Mouse (Mus musculus): Measurements from ENCODE around the gene Specc1.

The Specc1 gene

GRCm38 (mm10) chr11:62018315-62019205, 62.0 kb downstream of the Specc1 start:
- DNase-seq = no peak

DNA sequence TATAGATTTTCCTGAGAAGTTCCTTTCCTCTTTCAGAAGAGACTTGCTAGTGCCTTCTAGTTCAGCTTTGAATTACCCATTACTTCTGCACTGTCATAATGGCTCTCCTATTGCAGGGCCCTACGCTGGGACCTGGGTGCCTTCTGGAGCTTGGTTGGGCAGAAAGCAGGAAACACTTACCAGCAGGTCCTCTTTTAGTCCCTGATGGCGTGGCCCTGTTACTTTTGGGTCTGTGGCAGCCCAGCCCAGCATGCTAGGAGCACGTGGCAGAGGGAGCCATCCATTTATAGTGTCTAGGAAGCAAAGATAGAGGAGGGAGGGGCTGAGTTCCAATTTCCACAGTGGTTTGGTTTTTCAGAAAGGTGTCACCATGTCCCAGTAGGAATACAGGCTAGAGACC, 63.3 kb downstream of the Specc1 start:
- no peak for DNase-seq

GRCm38 (mm10) chr11:62020898-62021297, 64.3 kb downstream of the Specc1 start:
- no peak for DNase-seq

DNA sequence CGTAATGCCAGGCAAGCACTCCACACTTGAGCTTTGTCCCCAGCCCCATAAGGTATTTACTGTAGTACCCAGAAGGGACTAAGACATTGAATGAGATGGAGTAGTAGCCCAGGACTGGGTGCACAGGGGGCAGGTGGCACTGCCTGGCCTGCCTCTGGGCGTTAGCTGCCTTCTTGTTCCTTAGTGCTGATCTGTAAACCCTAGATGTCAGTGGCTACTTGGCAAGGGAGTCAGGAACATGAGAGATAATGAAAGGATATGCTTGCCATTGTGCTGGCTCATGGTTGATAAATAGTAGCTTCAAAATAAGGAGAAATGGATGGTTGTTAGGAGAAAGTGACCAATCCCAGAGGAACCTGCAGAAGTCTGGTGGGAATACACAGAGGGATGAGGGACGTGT, 65.5 kb downstream of the Specc1 start:
- no peak for DNase-seq

DNA sequence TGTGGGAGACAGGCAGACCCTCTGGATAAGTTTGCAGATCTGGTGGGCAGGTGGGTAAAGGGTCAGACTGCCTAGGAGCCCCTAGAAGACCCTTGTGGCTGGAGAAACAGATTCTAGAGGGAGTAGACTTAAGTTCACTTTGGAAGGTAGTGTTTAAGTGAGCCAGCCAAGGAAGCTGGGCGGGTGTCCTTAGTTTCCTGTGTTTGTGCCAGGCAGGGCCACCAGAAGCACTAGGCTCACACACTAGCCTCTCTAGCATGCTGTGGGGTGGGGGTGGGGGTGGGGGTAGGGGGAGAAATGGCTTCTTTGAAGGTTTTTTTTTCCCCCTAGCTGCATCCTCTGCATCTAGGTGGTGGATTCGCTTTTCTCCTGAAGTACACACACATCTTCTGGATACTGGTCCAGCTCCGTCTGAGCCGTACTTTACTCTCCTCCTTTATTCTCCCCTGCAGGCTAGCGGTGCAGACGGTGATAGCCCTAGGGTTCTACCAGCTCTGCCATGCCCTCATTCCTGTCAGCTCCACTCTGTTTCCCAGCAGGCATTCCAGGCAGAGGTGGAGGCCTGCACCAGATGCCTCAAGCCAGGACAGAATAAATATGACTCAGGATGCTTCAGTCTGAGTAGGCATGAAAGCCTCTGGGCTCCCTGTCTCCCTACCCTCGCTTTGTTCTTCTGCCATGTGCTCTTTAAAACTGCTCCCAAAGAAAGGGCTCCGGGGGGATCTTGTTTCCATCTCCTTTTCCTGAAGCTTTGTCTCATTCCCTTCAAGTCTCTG, 66.3 kb downstream of the Specc1 start:
- no peak for DNase-seq

- no peak for DNase-seq
These were observed 67.1 kb downstream of the Specc1 start for GRCm38 (mm10) chr11:62023494-62024233.

- DNase-seq = no peak
These were observed 67.7 kb downstream of the Specc1 start for GRCm38 (mm10) chr11:62024234-62024601.

DNA sequence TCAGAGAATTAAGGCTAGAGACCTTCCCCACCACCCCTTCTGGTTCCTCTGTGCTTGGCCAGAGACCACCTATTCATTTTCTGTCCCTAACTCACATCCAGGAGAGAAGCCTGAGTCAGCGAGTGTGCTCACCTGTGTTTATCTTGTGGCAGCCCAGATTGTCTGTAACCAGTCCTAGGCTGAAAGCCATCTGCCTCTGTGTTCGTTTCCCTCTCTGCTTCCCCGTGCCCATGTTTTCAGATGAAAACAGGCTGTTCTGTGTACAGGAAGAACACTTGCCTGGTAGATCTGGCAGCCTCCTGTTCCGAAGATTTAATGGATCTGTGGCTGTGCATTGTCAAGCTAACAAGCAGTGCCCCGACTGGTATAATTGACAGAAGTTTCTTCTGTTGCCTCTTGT, 68.4 kb downstream of the Specc1 start:
- DNase-seq = no peak

DNA sequence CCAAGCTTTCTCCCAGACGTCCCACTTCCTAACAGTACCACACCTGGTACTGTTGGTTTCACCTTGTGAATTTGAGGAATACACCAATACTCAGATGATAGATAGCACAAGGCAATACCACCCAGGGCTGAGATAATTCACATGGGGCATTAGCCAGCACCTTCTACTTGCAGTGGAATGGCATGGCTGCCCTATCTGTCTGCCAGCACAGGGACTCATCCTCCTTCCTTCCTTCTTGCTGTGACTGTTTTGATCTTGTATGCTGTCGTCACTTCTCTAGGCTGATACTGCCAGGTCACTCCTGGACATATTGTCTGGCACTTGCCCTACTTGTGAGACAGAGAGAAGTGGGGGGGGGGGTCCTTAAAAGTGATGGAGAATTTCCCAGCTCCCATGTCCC, 69.2 kb downstream of the Specc1 start:
- no peak for DNase-seq

DNA sequence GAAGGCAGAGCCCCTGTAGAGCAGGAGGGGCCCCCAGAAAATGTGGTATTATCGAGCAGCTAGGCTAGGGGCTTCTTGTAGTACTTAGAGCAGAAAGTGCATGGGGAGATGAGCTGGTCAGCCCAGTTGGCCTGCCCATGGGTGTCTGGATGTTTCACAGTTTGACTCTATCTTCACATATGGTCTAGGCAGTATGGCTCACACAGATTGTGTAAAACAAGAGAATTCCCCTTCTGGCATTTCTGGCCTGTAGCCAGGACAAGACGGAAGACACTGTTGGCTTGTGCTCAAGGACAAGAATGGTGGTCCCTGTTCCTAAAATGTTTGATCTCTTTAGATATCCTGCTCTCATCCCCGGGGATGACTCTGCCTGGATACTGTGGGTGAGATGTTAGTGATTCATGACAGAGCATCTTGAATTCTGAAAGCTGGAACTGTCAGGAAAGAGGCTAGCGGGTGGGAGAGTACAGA, 69.8 kb downstream of the Specc1 start:
- no peak for DNase-seq

GRCm38 (mm10) chr11:62027271-62027670, 70.7 kb downstream of the Specc1 start:
- no peak for DNase-seq

GRCm38 (mm10) chr11:62027705-62028104, 71.1 kb downstream of the Specc1 start:
- no peak for DNase-seq

- DNase-seq = no peak
These were observed 72.6 kb downstream of the Specc1 start for GRCm38 (mm10) chr11:62029171-62029570.

DNA sequence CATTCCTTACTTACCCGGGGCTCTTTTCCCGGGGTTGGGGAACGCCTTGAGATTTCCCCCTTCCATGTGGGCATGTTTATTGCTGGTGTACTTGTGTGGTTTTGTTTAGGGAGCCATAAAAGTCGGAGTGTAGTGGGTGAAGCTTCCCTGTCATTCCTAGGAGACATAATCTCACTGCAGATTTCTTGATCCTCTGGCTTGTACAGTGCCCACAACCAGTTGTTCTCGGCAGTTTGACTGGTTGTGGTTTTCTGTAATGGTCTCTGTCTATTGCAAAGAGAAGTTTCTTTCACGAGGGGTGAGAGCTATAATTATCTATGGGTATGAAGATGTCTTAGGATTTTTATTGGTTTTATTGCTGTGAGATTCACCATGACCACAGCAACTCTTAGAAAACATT, 78.0 kb downstream of the Specc1 start:
- DNase-seq = no peak

DNA sequence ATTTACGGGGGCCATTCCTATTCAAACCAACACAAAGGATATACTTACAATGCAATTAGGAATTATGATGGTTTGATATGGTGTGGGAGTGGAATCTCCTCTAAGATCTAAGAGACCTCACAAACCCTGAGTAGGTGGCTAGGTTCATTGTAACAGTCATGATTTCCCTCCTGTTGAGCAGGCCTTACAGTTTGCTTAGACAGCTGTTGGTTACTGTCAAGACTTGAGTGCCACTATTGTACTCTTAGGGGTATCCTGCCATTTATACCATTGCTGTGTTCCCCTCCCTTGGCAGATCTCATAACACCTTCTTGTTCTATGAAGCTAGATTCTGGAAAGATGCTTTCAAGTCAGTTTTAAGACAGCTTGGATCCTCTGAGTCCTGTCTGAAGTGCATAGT, 78.7 kb downstream of the Specc1 start:
- DNase-seq = no peak

GRCm38 (mm10) chr11:62040122-62040521, 83.6 kb downstream of the Specc1 start:
- DNase-seq = no peak

- DNase-seq = no peak
These were observed 88.1 kb downstream of the Specc1 start for GRCm38 (mm10) chr11:62044627-62045026.

DNA sequence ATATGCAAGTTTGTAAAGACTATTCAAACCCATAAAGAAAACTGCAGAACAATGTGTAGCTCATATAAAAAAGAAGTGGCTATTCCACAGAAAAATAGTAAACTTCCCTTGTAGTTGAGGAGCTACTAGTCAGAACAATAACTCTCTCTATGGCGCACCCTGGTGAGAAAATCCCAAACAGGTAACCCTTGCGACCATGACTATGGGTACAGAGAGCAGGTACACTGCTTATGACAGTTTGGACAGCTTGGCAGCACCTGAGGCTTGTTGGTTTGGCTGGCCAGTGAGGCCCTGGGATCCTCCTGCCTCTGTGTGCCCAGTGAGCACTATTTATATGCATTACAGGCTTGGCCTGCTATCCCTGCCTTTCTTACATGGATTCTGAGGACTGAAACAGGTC, 89.4 kb downstream of the Specc1 start:
- DNase-seq = no peak

- DNase-seq = peak; percentile 67 to 70
These were observed 91.5 kb downstream of the Specc1 start for GRCm38 (mm10) chr11:62047817-62048640.

DNA sequence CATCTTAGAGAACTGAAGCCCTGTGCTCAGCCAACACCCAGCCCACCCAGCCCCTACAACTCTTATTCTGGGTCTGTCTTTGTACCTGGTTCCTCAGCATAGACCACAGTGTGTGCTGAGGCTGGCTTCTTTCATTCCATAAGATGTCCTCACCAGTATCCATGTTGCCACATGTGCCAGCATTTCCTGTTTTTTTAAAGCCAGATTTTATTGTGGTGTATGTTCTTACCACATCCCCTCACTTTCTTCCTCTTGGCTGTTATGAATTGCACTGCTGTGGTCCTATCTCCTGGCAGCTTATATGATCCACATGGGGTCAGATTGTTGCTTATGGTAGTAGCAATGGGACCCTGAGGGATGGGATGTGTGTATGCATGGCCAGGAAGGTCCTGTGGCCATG, 92.6 kb downstream of the Specc1 start:
- DNase-seq = no peak

DNA sequence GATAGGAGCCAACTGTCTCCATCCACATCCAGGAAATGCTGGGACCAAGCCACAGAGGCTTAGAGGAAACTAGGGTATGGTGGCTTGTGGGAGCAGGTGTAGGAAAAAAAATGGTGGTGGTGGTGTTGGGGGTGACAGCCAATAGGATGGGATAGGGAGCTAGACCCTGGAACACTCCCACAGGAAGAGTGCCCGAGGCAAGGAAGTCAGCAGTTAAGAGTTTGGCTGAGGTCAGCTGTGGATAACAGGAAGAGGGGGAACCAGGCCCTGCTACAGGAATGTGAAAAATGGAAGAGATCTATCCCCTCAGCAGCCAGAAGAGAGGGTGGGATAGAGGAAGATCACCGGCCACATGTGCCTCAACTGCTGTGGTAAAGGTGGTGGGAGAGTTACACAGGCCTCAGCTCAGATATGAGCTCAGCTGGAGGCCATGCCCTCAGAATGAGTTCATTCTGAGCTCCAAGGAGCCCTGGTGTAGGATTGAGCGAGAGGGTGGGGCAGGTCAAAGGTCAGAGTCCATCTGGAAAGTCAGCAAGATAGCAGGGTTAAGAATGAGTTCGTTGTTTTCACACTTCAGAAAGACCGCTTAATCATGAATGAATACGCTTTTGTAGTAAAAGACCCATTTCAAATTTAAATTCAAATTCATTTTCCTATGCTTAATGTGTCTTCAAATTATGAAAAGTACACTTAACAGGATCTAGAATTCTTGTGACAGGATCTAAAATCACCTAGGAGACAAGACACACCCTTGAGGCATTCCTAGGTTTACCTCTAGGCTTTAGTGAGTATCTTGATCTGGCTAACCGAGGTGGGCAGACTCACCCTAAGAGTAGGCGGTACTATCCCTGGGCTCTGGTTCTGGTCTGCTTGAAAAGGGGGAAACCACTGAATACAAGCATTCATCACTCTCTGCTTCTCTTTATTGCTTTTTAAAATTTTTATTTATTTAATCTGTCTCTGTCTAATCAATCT, 94.1 kb downstream of the Specc1 start:
- no peak for DNase-seq
